Mouse (Mus musculus): ENCODE results near the gene 1110051M20Rik.
A peak's percentile ranks its signal among the peaks of the same experiment; 100 is the strongest.

The 1110051M20Rik gene

DNA sequence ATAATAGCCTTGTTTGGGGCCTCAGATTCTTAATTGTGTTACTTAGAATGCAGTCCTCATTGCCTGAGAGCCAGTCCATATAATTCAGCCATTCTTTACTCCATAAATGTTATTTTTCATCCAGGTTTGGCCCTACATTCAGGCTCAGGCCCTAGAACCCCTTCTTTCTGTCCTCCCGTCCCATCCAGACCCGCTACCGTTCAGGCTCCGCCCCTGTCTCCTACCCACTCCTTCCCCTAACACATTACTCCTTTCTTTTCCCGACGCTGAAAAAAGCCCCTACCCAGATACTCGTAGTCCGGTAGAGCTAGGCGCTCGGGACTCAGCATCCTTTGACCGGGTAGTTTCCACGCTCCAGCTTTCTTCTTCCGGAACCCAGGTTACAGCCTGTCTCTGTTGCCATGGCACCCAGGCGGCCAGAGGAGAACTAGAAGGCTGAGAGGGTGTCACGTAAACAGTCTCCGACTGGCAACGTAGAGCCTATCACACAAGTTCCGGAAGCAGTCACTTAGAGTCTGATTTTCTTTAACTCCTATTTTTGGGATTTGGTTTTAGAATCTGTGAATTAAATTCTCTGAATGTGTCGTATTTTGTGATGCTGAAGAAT, at the start of gene 1110051M20Rik:
Gene 1110051M20Rik, minus strand, starts transcription at position 419 of the 607 bp plus-strand sequence.
- DNase-seq = peak; percentile 93 to 95

DNA sequence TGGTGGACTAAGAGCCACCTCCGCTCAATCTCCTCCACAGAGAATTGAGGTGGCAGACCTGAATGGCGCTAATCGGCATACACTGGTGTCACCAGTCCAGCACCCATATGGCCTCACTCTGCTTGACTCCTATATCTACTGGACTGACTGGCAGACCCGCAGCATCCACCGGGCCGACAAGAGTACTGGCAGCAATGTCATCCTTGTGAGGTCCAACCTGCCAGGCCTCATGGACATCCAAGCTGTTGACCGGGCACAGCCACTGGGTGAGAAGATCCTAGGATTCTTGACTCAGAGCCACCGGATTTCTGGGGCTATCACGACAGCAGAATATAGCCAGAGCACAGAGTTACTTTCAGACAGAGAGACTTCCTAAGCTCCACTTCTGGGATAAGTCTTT, 49.5 kb upstream of the 1110051M20Rik start:
- no peak for DNase-seq

GRCm38 (mm10) chr2:91492071-91492635, 47.6 kb upstream of the 1110051M20Rik start:
- DNase-seq = no peak

DNA sequence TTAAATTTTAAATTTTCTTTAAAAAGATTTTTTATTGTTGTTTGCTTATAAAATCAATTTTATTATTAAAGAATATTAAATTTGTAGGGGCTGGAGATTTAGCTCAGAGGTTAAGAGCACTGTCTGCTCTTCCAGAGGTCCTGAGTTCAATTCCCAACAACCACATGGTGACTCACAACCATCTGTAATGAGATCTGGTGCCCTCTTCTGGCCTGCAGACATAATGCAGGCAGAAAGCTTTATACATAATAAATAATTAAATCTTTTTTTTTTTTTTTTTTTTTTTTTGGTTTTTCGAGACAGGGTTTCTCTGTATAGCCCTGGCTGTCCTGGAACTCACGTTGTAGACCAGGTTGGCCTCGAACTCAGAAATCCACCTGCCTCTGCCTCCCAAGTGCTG, 42.8 kb upstream of the 1110051M20Rik start:
- DNase-seq = peak; percentile 49 to 61

DNA sequence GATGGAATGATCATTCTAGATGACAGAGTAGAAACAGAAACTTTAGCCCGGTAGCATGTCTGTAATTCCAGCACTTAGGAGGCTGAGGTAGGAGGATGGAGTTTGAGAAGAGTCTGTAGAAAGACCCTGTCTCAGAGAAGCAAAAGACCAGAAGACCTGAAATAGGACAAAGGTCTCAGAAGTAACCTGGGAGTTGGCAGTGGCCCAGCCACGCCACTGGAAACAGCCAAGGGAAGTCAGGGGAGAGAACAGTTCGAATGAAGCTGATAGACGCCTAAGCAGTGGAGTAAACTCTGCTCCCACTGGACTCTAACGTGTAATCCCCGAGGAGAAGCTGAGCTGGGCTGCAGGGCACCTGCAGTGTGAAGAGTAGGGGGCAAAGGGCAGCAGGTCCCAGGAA, 40.8 kb upstream of the 1110051M20Rik start:
- DNase-seq = peak in 1 of 2 experiments; percentile 48

DNA sequence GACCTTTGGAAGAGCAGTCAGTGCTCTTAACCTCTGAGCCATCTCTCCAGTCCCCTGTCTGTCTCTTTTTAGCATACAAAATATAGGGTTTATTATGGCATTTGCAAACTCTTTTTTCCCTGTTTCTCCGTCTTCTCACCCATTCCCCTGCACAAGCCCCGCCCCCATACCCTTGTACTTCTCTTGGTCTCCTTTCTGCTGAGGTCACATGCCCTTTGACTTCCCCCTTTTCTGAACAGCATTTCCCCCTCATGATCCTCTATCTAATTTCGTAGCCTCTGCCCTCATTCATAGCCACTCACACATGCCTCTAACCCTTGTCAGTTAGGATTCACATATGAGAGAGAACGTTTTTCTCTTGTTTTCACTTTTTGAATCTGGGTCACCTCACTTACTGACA, 40.2 kb upstream of the 1110051M20Rik start:
- no peak for DNase-seq

- peak; percentile 44 to 75 for DNase-seq
Observed at GRCm38 (mm10) chr2:91480805-91481514, 36.5 kb upstream of the 1110051M20Rik start.

DNA sequence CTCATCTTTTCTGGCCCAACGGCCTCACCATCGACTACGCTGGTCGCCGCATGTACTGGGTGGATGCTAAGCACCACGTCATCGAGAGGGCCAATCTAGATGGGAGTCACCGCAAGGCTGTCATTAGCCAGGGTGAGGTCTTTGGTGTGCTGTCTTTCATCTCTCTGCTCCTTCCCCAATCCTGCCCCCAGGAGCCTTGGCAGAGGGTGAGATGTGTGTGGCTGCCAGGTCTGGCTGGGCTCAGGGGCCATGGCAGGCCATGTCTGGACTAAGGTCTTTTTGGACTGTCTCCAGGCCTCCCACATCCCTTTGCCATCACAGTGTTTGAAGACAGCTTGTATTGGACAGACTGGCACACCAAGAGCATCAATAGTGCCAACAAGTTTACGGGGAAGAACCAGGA, 35.9 kb upstream of the 1110051M20Rik start:
- DNase-seq = no peak

- no peak for DNase-seq
Observed at GRCm38 (mm10) chr2:91476841-91477240, 32.3 kb upstream of the 1110051M20Rik start.

DNA sequence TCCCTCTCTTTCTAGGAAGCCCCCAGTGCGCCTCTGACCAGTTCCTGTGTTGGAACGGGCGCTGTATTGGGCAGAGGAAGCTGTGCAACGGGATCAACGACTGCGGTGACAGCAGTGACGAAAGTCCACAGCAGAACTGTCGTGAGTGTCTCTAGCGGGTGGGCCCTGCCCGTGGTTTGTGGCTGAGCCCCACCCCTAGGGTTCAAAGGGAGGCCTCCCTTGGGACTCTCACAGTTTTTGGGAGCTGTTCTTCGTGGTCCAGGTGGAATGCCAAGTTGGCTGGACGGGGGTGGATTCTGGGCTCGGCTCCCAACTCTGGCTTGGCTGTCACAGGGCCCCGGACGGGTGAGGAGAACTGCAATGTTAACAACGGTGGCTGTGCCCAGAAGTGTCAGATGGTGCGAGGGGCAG, 31.8 kb upstream of the 1110051M20Rik start:
- peak in 1 of 2 experiments; percentile 49 for DNase-seq

GRCm38 (mm10) chr2:91475791-91476190, 31.3 kb upstream of the 1110051M20Rik start:
- no peak for DNase-seq

GRCm38 (mm10) chr2:91474358-91474757, 29.9 kb upstream of the 1110051M20Rik start:
- peak; percentile 63 to 88 for DNase-seq

GRCm38 (mm10) chr2:91470055-91470647, 25.6 kb upstream of the 1110051M20Rik start:
- no peak for DNase-seq

DNA sequence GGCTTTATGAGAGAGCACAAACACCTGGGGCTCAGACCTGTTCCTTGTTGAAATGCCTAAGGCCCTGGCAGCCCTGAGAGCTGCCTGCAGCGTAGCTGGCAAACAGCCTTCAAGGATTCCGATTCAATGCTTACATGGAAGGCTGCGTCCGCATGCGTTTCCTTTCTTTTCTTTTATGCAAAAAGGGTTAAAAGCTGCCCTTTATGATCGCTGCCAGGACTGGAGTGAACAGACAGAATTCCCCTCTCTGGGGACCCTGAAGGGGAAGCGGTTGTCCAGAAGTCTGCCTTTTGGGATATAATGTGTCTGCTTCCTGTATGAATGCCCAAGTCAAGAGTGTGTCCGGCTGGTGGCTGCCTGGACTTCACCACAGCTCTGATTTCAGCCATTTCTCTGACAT, 23.1 kb upstream of the 1110051M20Rik start:
- no peak for DNase-seq

DNA sequence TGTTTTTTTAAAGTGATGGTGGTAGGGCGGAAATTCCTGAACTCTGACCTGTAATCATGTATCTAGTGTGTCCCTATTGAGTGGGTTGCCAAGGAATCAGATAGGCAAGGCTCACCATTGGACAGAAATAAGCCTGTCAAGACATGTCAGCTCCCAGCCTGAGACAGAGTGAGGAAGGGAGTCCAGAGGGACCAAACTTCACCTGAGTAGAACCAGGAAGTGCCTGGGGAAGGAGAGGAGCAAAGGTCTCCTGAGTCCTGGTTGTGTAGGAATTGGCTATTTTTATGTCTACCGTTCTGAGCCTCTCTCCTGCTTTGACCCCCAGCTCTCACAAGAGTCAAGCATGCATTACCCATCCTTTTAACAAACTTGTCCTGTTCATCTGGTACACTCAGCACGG, 21.4 kb upstream of the 1110051M20Rik start:
- no peak for DNase-seq

DNA sequence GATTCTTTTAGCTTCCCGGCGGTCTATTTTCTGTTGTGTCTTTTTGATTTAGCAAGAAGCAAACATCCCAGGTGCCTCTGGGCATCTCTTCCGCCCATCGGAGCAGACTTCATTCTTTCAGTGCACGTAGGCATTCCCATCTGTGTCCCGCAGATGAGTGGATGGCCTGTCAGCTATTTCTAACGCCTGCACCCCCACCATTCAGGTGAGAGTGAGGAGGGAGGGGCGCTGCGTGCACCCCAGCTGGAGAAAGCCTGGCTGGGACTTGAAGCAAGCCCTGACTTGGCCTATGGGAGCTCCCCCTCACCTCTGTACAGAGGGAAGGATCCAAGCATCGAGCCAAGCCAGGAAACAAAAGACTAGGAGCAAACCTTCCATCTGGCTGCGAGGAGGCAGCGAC, 18.2 kb upstream of the 1110051M20Rik start:
- DNase-seq = no peak

- DNase-seq = no peak
Observed at GRCm38 (mm10) chr2:91462196-91462595, 17.7 kb upstream of the 1110051M20Rik start.

- no peak for DNase-seq
Observed at GRCm38 (mm10) chr2:91461341-91461740, 16.8 kb upstream of the 1110051M20Rik start.

DNA sequence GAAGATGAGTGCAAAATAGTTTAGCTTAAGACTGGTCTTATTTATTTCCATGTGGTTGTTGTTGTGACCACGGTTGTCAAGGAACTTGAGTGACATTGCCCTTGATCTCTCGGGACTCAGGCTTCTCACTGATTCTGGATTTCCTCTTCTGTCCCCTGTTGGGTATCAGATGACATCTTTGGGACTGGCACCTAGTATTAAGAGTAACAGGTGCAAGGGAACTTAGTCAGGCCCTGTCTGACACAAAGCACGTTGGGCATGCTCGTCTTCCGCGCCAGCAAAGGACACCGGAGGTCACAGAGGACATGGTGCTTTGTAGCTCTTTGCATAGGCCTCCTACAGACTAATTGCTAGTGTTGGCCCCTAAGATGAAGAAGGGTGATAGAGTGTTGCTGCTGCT, 16.3 kb upstream of the 1110051M20Rik start:
- no peak for DNase-seq

GRCm38 (mm10) chr2:91460076-91460475, 15.6 kb upstream of the 1110051M20Rik start:
- no peak for DNase-seq

- peak; percentile 83 to 92 for DNase-seq
Observed at GRCm38 (mm10) chr2:91458673-91459391, 14.3 kb upstream of the 1110051M20Rik start.

DNA sequence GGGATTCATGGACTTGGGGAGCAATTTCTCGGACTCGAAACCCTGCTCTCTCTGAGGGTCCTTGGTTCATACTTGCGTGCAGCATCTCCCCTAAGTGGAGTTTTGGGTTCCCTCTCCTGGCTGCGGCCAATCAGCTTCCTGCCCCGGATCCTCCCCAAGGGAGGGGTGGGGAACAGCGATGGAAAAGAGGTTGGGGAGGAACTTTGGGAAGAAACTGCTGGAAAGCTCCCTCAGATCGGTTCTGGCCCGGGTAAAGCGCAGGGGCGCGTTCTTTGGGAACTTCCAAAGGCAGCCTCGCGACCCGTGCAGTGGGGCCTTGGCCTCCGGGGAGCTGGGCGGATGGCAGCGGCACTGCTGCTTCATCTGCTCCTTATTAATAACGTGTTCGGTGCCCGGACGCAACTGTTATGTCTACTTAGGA, 13.8 kb upstream of the 1110051M20Rik start:
- peak in 1 of 2 experiments; percentile 66 for DNase-seq
